Mouse (Mus musculus) kidney, postnatal 0 days (tissue): ENCODE data around the gene Olfr1290. TPM values are rescaled to one million over a fixed set of nuclear protein-coding genes. Genes with fewer than 3 reads are reported as not detected.

Experiments
- ATAC-seq: fragments of 200-750 bp; cut with Nextera tagmentation; replicated peaks from 2 replicates; pipeline ENCODE4 v1.8.0; 2017; ENCODE audit warnings: low read depth, moderate number of reproducible peaks, moderate TSS enrichment, moderate library complexity; ENCODE audit not compliant: low FRiP score
- DNase-seq: peaks from one replicate; pipeline ENCODE4 v3.0.0-alpha.2; 2016; ENCODE audit warnings: low spot score
- H3K27ac ChIP-seq: fragments of 300-500 bp; sonication (generic); 2 replicates; pipeline ENCODE4 v1.5.1; 2014; ENCODE audit warnings: mild to moderate bottlenecking
- H3K27me3 ChIP-seq: fragments of 300-500 bp; sonication (generic); 2 replicates; pipeline ENCODE4 v1.6.1; 2014; ENCODE audit warnings: low read length, mixed read lengths; ENCODE audit not compliant: insufficient read depth
- H3K36me3 ChIP-seq: fragments of 300-500 bp; sonication (generic); 2 replicates; pipeline ENCODE4 v1.6.1; 2014; ENCODE audit warnings: low read length, mixed read lengths; ENCODE audit not compliant: insufficient read depth
- H3K4me1 ChIP-seq: fragments of 300-500 bp; sonication (generic); replicated peaks from 2 replicates; pipeline ENCODE4 v1.6.1; 2014; ENCODE audit warnings: antibody characterized with exemption, low read length, mixed read lengths; ENCODE audit not compliant: insufficient read depth
- H3K4me2 ChIP-seq: fragments of 300-500 bp; sonication (generic); 2 replicates; pipeline ENCODE4 v1.6.1; 2014; ENCODE audit warnings: mild to moderate bottlenecking, low read length, moderate library complexity, mixed read lengths
- H3K4me3 ChIP-seq: fragments of 300-500 bp; sonication (generic); replicated peaks from 2 replicates; pipeline ENCODE4 v1.5.1; 2014; ENCODE audit warnings: low read depth, low read length
- H3K9ac ChIP-seq: fragments of 300-500 bp; sonication (generic); 2 replicates; pipeline ENCODE4 v1.6.1; 2014; ENCODE audit warnings: low read depth, low read length
- H3K9me3 ChIP-seq: fragments of 300-500 bp; sonication (generic); replicated peaks from 2 replicates; pipeline ENCODE4 v1.6.1; 2016; ENCODE audit warnings: low read length, inconsistent platforms, mixed read lengths
- CTCF ChIP-seq: IDR thresholded peaks from 2 replicates; pipeline ENCODE4 v1.5.1; 2016; ENCODE audit warnings: antibody characterized with exemption, low read depth, mild to moderate bottlenecking, moderate library complexity
- WGBS: fragments of 180-500 bp; shearing (Covaris S2); extraction: QIAGEN DNeasy Blood & Tissue Kit; methylation state at CpG from one replicate; pipeline ENCODE4 v1.1.7; 2014; 5-methylcytosine and 5-hydroxymethylcytosine counted together
- polyA plus RNA-seq: library from polyadenylated mRNA; unstranded; fragments of >200 nt; fragmentation: Nextera tagmentation; extraction: Ambion mirVana; gene quantifications from 2 replicates; pipeline ENCODE4 v1.2.1, GENCODE M21; 2015

Gene Olfr1290
- not detected in 2 replicates for polyA plus RNA-seq

GRCm38 (mm10) chr2:111493729-111494128 is at the start of gene Olfr1290:
Olfr1290 (minus strand) TSS chr2:111493829.
- Histone ChIP-seq H3K4me1 (no peaks in the 10 kb centered on the region), H3K27me3 (no peaks in the 10 kb centered on the region), H3K27ac (no peak within 1 kb of the TSS), H3K36me3 (no peaks in the 10 kb centered on the region), H3K4me3 (no peak within 1 kb of the TSS), H3K4me2 (no peak within 1 kb of the TSS), H3K9me3 (no peaks in the 10 kb centered on the region), H3K9ac (no peak within 1 kb of the TSS)
- ATAC-seq (no peak), DNase-seq (no peak)
- no peak for TF ChIP-seq CTCF
- 80% methylated on average over 5 of the region's 5 CpGs for WGBS

GRCm38 (mm10) chr2:111540191-111540590 is 46.6 kb upstream of the Olfr1290 start, which contains the start of gene Olfr1294:
Olfr1294 (minus strand) TSS chr2:111540291.
- Histone ChIP-seq H3K36me3 (no peaks in the 10 kb centered on the region), H3K27ac (no peak within 1 kb of the TSS), H3K4me2 (no peak within 1 kb of the TSS), H3K27me3 (no peaks in the 10 kb centered on the region), H3K4me1 (no peaks in the 10 kb centered on the region), H3K9me3 (no peaks in the 10 kb centered on the region), H3K4me3 (no peak within 1 kb of the TSS), H3K9ac (no peak within 1 kb of the TSS)
- no peak for DNase-seq
- ATAC-seq = no peak
- no peak for TF ChIP-seq CTCF
- 52% methylated on average over 1 of the region's 1 CpGs for WGBS

GRCm38 (mm10) chr2:111524903-111525302 is 31.3 kb upstream of the Olfr1290 start, which contains the start of gene Olfr1293-ps:
Olfr1293-ps (plus strand) TSS chr2:111525203.
- Histone ChIP-seq H3K9ac (no peak within 1 kb of the TSS), H3K4me2 (no peak within 1 kb of the TSS), H3K36me3 (no peaks in the 10 kb centered on the region), H3K27ac (no peak within 1 kb of the TSS), H3K27me3 (no peaks in the 10 kb centered on the region), H3K9me3 (no peaks in the 10 kb centered on the region), H3K4me3 (no peak within 1 kb of the TSS), H3K4me1 (no peaks in the 10 kb centered on the region)
- no peak for TF ChIP-seq CTCF
- no peak for ATAC-seq
- WGBS = 91% methylated on average over 1 of the region's 1 CpGs
- DNase-seq = no peak

GRCm38 (mm10) chr2:111517451-111517850 is 23.8 kb upstream of the Olfr1290 start:
- no peak for DNase-seq
- no peaks in the 10 kb centered on the region for H3K36me3 ChIP-seq
- ATAC-seq = no peak
- no peaks in the 10 kb centered on the region for H3K4me1 ChIP-seq
- H3K9ac ChIP-seq = no peak overlapping the region
- TF ChIP-seq CTCF = no peak
- H3K27ac ChIP-seq = no peak overlapping the region
- H3K4me2 ChIP-seq = no peak overlapping the region
- no peaks in the 10 kb centered on the region for H3K27me3 ChIP-seq
- 92% methylated on average over 10 of the region's 10 CpGs for WGBS
- H3K9me3 ChIP-seq = no peaks in the 10 kb centered on the region
- H3K4me3 ChIP-seq = no peak overlapping the region

- no peak for ATAC-seq
Observed at GRCm38 (mm10) chr2:111496880-111497279, 3.3 kb upstream of the Olfr1290 start, which contains the start of gene Olfr1291-ps1. Olfr1291-ps1 (plus strand) TSS chr2:111497180.

GRCm38 (mm10) chr2:111480519-111480918 is 13.1 kb downstream of the Olfr1290 start, which contains the start of gene Olfr1289:
Olfr1289 (plus strand) TSS chr2:111480819.
- DNase-seq (no peak), ATAC-seq (no peak)
- Histone ChIP-seq H3K36me3 (no peaks in the 10 kb centered on the region), H3K27ac (no peak within 1 kb of the TSS), H3K4me1 (no peaks in the 10 kb centered on the region), H3K4me2 (no peak within 1 kb of the TSS), H3K9ac (no peak within 1 kb of the TSS), H3K4me3 (no peak within 1 kb of the TSS), H3K27me3 (no peaks in the 10 kb centered on the region), H3K9me3 (no peaks in the 10 kb centered on the region)
- WGBS = 73% methylated on average over 1 of the region's 1 CpGs
- TF ChIP-seq CTCF = no peak

More at GRCm38 (mm10) chr2:111496880-111497279, 3.3 kb upstream of the Olfr1290 start, which contains the start of gene Olfr1291-ps1:
- no peak for TF ChIP-seq CTCF
- Histone ChIP-seq H3K36me3 (no peaks in the 10 kb centered on the region), H3K27me3 (no peaks in the 10 kb centered on the region), H3K4me2 (no peak within 1 kb of the TSS), H3K9ac (no peak within 1 kb of the TSS), H3K9me3 (no peaks in the 10 kb centered on the region), H3K4me1 (no peaks in the 10 kb centered on the region), H3K27ac (no peak within 1 kb of the TSS), H3K4me3 (no peak within 1 kb of the TSS)
- no peak for DNase-seq
- WGBS = 81% methylated on average over 3 of the region's 3 CpGs

- no peak within 1 kb of the TSS for H3K4me3 ChIP-seq
- H3K9ac ChIP-seq = no peak within 1 kb of the TSS
- H3K27ac ChIP-seq = no peak within 1 kb of the TSS
- H3K9me3 ChIP-seq = no peaks in the 10 kb centered on the region
- no peaks in the 10 kb centered on the region for H3K4me1 ChIP-seq
- WGBS = 87% methylated on average over 1 of the region's 1 CpGs
- ATAC-seq (no peak), DNase-seq (no peak)
- no peak for TF ChIP-seq CTCF
- H3K36me3 ChIP-seq = no peaks in the 10 kb centered on the region
- no peaks in the 10 kb centered on the region for H3K27me3 ChIP-seq
- no peak within 1 kb of the TSS for H3K4me2 ChIP-seq
Observed at GRCm38 (mm10) chr2:111473801-111474200, 19.8 kb downstream of the Olfr1290 start, which contains the start of gene Olfr1288. Olfr1288 (plus strand) TSS chr2:111474101.
